Mouse (Mus musculus) limb, embryonic 14.5 days (tissue): Measurements from ENCODE around the gene Syndig1. TPM values are rescaled to one million over a fixed set of nuclear protein-coding genes. Genes with fewer than 3 reads are reported as not detected.

Experiments used
- ATAC-seq: fragments of 200-750 bp; cut with Nextera tagmentation; 2 replicates; pipeline ENCODE4 v1.8.0; 2017; ENCODE audit warnings: low read depth, moderate number of reproducible peaks, moderate TSS enrichment; ENCODE audit not compliant: low FRiP score
- DNase-seq: peaks from one replicate; pipeline ENCODE4 v3.0.0-alpha.2; 2015; ENCODE audit warnings: low spot score
- H3K27ac ChIP-seq: fragments of 300-500 bp; sonication (generic); replicated peaks from 2 replicates; pipeline ENCODE4 v1.5.1; 2014; ENCODE audit warnings: low read depth, mild to moderate bottlenecking, low read length, moderate library complexity, mixed read lengths
- H3K27me3 ChIP-seq: fragments of 300-500 bp; sonication (generic); 2 replicates; pipeline ENCODE4 v1.6.1; 2014; ENCODE audit warnings: low read length, mixed read lengths; ENCODE audit not compliant: control insufficient read depth, insufficient read depth
- H3K36me3 ChIP-seq: fragments of 300-500 bp; sonication (generic); 2 replicates; pipeline ENCODE4 v1.6.1; 2014; ENCODE audit warnings: mild to moderate bottlenecking, low read length, moderate library complexity, mixed read lengths; ENCODE audit not compliant: control insufficient read depth, insufficient read depth
- H3K4me1 ChIP-seq: fragments of 300-500 bp; sonication (generic); 2 replicates; pipeline ENCODE4 v1.6.1; 2014; ENCODE audit warnings: antibody characterized with exemption, low read length, mixed read lengths; ENCODE audit not compliant: control insufficient read depth, insufficient read depth
- H3K4me2 ChIP-seq: fragments of 300-500 bp; sonication (generic); replicated peaks from 2 replicates; pipeline ENCODE4 v1.6.1; 2014; ENCODE audit warnings: low read depth, mild to moderate bottlenecking, low read length, moderate library complexity; ENCODE audit not compliant: severe bottlenecking
- H3K4me3 ChIP-seq: fragments of 300-500 bp; sonication (generic); replicated peaks from 2 replicates; pipeline ENCODE4 v1.5.1; 2014; ENCODE audit warnings: low read length
- H3K9ac ChIP-seq: fragments of 300-500 bp; sonication (generic); 2 replicates; pipeline ENCODE4 v1.6.1; 2014; ENCODE audit warnings: mild to moderate bottlenecking, low read depth, low read length, moderate library complexity; ENCODE audit not compliant: severe bottlenecking
- H3K9me3 ChIP-seq: fragments of 300-500 bp; sonication (generic); 2 replicates; pipeline ENCODE4 v1.6.1; 2016; ENCODE audit warnings: low read length; ENCODE audit not compliant: control insufficient read depth
- POLR2A ChIP-seq: fragments of 200-500 bp; IDR thresholded peaks from 2 replicates; pipeline ENCODE4 v1.8.0; 2012; ENCODE audit warnings: inconsistent platforms, mild to moderate bottlenecking, moderate library complexity, borderline replicate concordance; ENCODE audit not compliant: insufficient read depth, insufficient read length; ENCODE audit errors: extremely low read depth
- WGBS: fragments of 180-500 bp; shearing (Covaris S2); extraction: QIAGEN DNeasy Blood & Tissue Kit; methylation state at CpG from one replicate; pipeline ENCODE4 v1.1.7; 2014; 5-methylcytosine and 5-hydroxymethylcytosine counted together
- polyA plus RNA-seq, 2 experiments: library from polyadenylated mRNA; depleted of rRNA in 1 of 2; stranded (reverse) in 1 of 2; unstranded in 1 of 2; fragments of >200 nt; fragmentation: Nextera tagmentation in 1 of 2; extraction: Ambion mirVana in 1 of 2; gene quantifications; 2 replicates each; pipeline versions ENCODE4 v1.2.1 to v1.2.3; 2012 to 2014

Gene Syndig1
- polyA plus RNA-seq, 2 experiments = 5.5 to 8.1 TPM

GRCm38 (mm10) chr2:149927001-149927400 lies 98.0 kb downstream of the Syndig1 start:
- H3K27ac ChIP-seq = no peak overlapping the region
- H3K9me3 ChIP-seq = no peaks in the 10 kb centered on the region
- H3K4me3 ChIP-seq = no peak overlapping the region
- H3K4me1 ChIP-seq = peaks cover 10% of the 10 kb centered on the region
- no peaks in the 10 kb centered on the region for H3K36me3 ChIP-seq
- H3K4me2 ChIP-seq = no peak overlapping the region
- no peak for TF ChIP-seq POLR2A
- ATAC-seq (no peak), DNase-seq (no peak)
- H3K27me3 ChIP-seq = no peaks in the 10 kb centered on the region
- no peak overlapping the region for H3K9ac ChIP-seq

GRCm38 (mm10) chr2:149927481-149927880 lies 98.5 kb downstream of the Syndig1 start:
- Histone ChIP-seq H3K9ac (no peak overlapping the region), H3K27ac (no peak overlapping the region), H3K4me1 (peaks cover 10% of the 10 kb centered on the region), H3K4me3 (no peak overlapping the region), H3K36me3 (no peaks in the 10 kb centered on the region), H3K27me3 (no peaks in the 10 kb centered on the region), H3K9me3 (no peaks in the 10 kb centered on the region), H3K4me2 (no peak overlapping the region)
- no peak for DNase-seq
- no peak for TF ChIP-seq POLR2A
- ATAC-seq = no peak
- WGBS = 85% methylated on average over 3 of the region's 3 CpGs

- no peaks in the 10 kb centered on the region for H3K27me3 ChIP-seq
- peaks cover 25% of the 10 kb centered on the region for H3K4me1 ChIP-seq
- H3K4me2 ChIP-seq = no peak overlapping the region
- H3K27ac ChIP-seq = no peak overlapping the region
- no peak for ATAC-seq
- no peak for DNase-seq
- H3K9me3 ChIP-seq = no peaks in the 10 kb centered on the region
- H3K9ac ChIP-seq = no peak overlapping the region
- whole genome bisulfite sequencing = 66% methylated on average over 5 of the region's 5 CpGs
- no peak overlapping the region for H3K4me3 ChIP-seq
- H3K36me3 ChIP-seq = no peaks in the 10 kb centered on the region
- TF ChIP-seq POLR2A = no peak
Measured at GRCm38 (mm10) chr2:149929986-149930385, 101.0 kb downstream of the Syndig1 start.

GRCm38 (mm10) chr2:149931111-149931510 lies 102.1 kb downstream of the Syndig1 start:
- Histone ChIP-seq H3K9ac (no peak overlapping the region), H3K4me3 (no peak overlapping the region), H3K27ac (no peak overlapping the region), H3K4me2 (no peak overlapping the region), H3K4me1 (peaks cover 25% of the 10 kb centered on the region), H3K9me3 (no peaks in the 10 kb centered on the region), H3K27me3 (no peaks in the 10 kb centered on the region), H3K36me3 (no peaks in the 10 kb centered on the region)
- no peak for TF ChIP-seq POLR2A
- ATAC-seq = no peak
- WGBS = 14% methylated on average over 2 of the region's 2 CpGs
- no peak for DNase-seq

- H3K27me3 ChIP-seq = no peaks in the 10 kb centered on the region
- H3K4me1 ChIP-seq = peaks cover 25% of the 10 kb centered on the region
- TF ChIP-seq POLR2A = no peak
- no peaks in the 10 kb centered on the region for H3K9me3 ChIP-seq
- no peak overlapping the region for H3K4me3 ChIP-seq
- no peak overlapping the region for H3K27ac ChIP-seq
- no peaks in the 10 kb centered on the region for H3K36me3 ChIP-seq
- DNase-seq = no peak
- ATAC-seq = no peak
- H3K4me2 ChIP-seq = no peak overlapping the region
- H3K9ac ChIP-seq = no peak overlapping the region
Measured at GRCm38 (mm10) chr2:149932095-149932494, 103.1 kb downstream of the Syndig1 start.
